Mouse (Mus musculus): ENCODE data around the gene Sp6.

Gene Sp6

DNA sequence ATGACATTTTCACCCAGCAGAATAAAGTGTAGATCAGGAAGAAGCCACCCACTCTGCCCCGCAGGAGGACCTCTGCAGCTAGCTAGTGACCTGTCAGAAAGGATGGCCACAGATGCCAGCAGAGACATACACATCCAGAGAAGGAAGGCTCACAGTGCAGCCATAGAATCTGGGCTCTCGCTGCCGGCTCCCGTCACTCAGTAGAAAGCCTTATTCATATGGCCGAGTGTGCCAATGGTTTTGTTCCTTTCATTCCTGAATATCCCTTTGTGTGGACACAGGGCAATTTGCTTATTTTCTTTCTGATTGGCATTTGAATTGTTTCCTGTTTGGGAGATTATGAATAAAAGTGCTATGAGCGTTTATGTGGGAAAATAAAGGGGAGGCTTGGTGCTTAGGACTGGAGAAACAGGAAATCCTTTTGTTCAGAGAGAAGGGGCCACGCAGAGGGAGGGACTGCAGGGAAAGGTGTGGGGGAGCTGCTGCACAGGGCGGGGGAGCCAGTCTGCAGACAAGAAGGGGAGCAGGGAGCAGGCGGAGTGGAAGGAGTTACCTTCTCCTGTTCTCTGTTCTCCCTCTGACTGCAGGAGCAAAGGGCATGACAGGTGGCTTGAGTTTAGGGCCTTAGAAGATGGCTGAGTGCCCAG, 50.2 kb downstream of the Sp6 start:
- DNase-seq (ENCODE audit: low spot score in 2 of 2): no peak

DNA sequence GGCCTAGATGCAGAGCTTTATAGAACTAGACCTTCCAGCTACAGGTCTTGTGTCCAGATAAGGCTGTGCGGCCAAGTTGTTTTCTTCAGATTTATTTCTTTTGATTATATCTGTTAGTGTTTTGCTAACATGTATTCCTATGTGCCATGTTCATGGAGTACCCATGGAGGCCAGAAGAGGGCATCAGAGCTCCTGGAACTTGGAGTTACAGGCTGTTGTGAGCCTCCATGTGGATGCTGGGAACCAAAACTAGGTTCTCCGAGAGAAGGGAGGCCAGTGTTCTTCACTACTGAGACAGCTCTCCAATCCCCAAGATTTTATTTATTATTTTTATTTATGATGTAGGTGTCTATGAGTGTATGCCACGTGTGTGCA, 50.7 kb downstream of the Sp6 start:
- DNase-seq (ENCODE audit: low spot score in 2 of 2): no peak

DNA sequence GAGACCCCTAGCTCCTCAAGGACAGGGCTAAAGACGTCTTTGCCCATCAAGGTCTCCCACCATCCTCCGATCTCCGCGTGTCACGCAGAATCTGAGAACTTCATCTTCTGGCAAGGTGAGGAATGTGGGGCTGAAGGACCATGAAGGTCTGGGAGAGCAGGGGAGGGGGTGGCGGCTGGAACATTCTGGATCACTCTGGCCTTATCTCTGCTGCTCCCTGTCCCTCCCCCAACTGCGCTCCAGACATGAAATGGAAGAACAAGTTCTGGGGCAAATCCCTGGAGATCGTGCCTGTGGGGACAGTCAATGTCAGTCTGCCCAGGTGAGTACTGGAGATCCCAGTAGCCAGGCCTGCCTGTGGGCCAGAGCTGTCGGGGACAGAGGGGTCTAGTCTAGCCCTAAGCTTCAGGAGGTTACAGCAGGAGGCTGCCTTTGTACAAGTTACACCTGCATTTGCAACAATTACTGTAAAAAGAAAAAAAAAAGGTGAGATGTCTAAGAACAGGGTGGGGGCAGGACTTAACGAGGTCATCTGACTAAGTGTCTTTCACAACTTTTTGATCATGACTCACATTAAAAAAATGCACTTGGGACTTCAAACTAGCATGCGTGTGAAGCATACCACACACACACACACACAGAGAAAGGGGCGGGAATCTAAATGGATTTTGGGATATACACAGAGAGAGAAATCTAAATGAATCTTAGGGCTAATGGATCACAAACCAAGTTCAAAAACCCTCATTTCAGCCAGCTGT, 52.5 kb downstream of the Sp6 start:
- no peak for DNase-seq (ENCODE audit: low spot score in 2 of 2)

DNA sequence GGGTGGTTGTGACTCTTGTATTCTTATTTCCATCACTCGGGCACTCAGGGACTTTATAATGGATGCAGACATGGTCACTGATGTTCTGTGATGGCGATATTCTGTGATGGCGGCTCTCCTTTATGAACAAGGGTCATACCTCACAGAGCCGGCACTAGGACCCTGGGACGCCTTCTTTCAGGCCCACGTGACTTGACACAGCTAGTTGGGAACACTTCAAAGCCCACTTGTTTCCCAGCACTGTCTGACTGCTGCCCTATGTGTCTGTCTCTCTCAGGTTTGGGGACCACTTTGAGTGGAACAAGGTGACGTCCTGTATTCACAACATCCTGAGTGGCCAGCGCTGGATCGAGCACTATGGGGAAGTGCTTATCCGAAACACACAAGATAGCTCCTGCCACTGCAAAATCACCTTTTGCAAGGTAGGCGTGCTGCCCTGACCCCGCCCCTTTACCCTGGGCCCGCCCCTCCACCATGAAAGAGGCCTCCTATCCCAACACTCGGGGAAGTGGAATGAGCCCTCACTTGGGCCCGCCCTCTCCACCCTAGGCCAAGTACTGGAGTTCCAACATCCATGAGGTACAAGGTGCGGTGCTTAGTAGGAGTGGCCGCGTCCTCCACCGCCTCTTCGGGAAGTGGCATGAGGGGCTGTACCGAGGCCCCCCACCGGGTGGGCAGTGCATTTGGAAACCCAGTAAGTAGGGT, 53.6 kb downstream of the Sp6 start:
- DNase-seq (ENCODE audit: low spot score in 2 of 2): no peak

DNA sequence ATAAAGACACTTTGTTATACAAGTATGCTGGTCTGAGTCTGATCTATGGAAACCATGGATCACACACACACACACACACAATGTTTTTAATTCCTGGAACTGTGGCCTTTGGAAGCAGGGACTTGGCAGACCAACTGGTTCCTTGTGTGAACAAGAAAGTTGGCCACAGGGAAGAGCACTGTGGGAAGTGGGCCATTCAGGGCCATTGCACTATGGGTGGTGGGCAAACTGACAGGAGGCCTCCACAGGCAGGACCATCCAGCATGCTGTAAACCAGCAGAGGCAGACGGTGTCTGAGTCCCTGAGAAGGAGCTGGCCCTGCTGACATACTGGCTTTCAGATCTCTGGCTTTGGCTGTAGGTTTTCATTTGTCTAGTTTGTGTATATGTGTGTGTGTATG, 56.1 kb downstream of the Sp6 start:
- no peak for DNase-seq (ENCODE audit: low spot score in 2 of 2)

DNA sequence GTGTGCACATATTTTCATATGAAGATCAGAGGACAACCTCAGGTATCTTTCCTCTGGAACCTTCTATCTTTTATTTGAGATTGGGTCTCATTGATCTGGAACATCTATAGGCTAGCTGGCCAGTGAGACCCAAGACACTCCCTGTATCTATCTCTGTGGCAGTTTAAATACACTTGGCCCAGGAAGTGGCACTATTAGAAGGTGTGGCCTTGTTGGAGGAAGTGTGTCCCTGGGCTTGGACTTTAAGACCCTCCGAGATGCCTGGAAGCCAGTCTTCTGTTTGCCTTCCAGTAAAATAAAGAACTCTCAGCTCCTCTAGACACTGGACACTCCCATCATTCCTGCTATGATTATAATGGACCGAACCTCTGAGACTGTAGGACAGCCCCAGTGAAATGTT, 56.6 kb downstream of the Sp6 start:
- DNase-seq (ENCODE audit: low spot score in 2 of 2): no peak

DNA sequence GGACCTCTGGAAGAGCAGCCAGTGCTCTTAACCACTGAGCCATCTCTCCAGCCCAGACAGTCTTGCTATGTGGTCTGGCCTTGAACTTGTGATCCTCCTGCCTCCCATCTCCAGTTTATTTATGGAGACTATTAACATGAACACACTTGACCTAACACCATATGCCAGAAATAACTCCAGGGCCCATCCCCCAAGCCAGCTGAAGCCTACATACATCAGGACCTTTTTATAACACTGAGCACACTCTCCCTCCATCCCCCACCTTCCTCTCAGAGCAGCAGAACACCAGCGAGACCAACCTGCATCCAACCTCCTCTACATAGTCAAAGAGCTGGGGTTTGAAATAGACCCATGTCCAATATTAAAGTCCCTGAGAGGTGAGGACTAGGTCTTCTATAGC, 57.9 kb downstream of the Sp6 start:
- no peak for DNase-seq (ENCODE audit: low spot score in 2 of 2)

DNA sequence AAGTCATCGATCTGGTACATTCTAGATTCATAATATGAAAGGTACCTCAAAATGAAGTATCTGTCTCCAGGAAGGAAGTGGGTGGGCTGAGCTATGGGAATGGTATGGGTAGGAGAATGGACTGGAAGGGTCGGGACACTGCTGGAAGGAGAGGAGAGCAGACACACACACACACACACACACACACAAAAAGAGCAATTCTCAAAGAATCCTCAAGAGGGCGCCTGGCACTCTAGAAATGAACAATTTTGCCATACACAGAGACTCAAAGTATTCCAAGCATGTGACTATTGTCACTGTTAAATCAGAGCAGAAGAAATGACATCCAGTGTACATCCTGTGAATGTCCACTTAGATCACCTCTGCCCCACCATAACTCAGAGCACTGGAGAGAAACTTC, 59.3 kb downstream of the Sp6 start:
- DNase-seq (ENCODE audit: low spot score in 2 of 2): peak in 1 of 2 experiments; percentile 47

DNA sequence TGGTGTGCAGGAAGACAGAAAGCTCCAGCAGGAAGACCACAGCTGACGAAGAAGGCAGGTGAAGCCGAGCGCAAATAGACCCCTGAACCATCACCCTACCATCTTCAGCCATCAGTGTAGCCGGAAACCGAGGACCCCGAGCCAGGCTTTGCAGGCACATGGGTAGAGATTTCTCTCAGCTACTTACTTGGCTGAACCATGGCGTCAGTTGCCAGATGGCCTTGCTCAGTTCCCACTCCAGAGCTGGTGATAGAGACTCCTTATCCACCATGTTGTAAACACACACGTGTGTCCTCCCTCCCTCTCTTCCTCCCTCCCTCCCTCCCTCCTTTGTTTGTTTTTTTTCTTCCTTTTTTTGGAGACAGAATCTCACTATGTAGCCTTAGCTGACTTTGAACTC, 61.0 kb downstream of the Sp6 start:
- DNase-seq (ENCODE audit: low spot score in 2 of 2): no peak
